Mouse (Mus musculus) CH12.LX (cell line): ENCODE data around the gene Heyl. TPM values are rescaled to one million over a fixed set of nuclear protein-coding genes. Genes with fewer than 3 reads are reported as not detected.

Source experiments
- DNase-seq: peaks from one replicate; pipeline ENCODE4 v3.0.0-alpha.2; 2013; ENCODE audit errors: extremely low read depth
- H3K27ac ChIP-seq: 2 replicates; pipeline ENCODE4 v1.5.1; 2012; ENCODE audit warnings: low read depth, mild to moderate bottlenecking, control low read depth, moderate library complexity; ENCODE audit not compliant: insufficient read depth
- H3K27me3 ChIP-seq: replicated peaks from 2 replicates; pipeline ENCODE3; 2012; ENCODE audit warnings: inconsistent platforms
- H3K36me3 ChIP-seq, 2 experiments: replicated peaks in 1 of 2; 2 replicates each; pipeline versions ENCODE3 to v1.6.1; 2012; ENCODE audit warnings: inconsistent platforms in 1 of 2, low read length in 1 of 2, mild to moderate bottlenecking in 1 of 2, mixed read lengths in 1 of 2, moderate library complexity in 1 of 2; ENCODE audit not compliant: control insufficient read depth in 1 of 2, insufficient read depth in 1 of 2
- H3K4me1 ChIP-seq, 2 experiments: 2 replicates each; pipeline ENCODE4 v1.6.1; 2012; ENCODE audit warnings: inconsistent platforms in 1 of 2, moderate library complexity in 1 of 2; ENCODE audit not compliant: insufficient read depth in 2 of 2, control insufficient read depth in 1 of 2
- H3K4me2 ChIP-seq: 2 replicates; pipeline ENCODE4 v1.6.1; 2012; ENCODE audit warnings: low read depth, mild to moderate bottlenecking, control low read depth; ENCODE audit not compliant: poor library complexity, insufficient read depth, severe bottlenecking
- H3K4me3 ChIP-seq, 3 experiments: fragments of 150-350 bp in 1 of 3; sonication (generic) in 1 of 3; replicated peaks in 1 of 3; 2 replicates each; pipeline versions ENCODE3 to v1.5.1; 2011 to 2012; ENCODE audit warnings: low read depth in 2 of 3, low read length in 2 of 3, mild to moderate bottlenecking in 2 of 3, moderate library complexity in 2 of 3, control low read depth in 1 of 3, improper control_type of control experiment in 1 of 3, inconsistent platforms in 1 of 3, mixed read lengths in 1 of 3; ENCODE audit not compliant: poor library complexity in 1 of 3
- H3K79me2 ChIP-seq: replicated peaks from 2 replicates; pipeline ENCODE4 v1.6.1; 2012; ENCODE audit warnings: mild to moderate bottlenecking, moderate library complexity; ENCODE audit not compliant: control insufficient read depth, poor library complexity, insufficient read depth, severe bottlenecking; ENCODE audit errors: extremely low read depth
- H3K9ac ChIP-seq: 2 replicates; pipeline ENCODE4 v1.6.1; 2012; ENCODE audit warnings: low read depth, mild to moderate bottlenecking, control low read depth, moderate library complexity; ENCODE audit not compliant: insufficient read depth
- H3K9me3 ChIP-seq: replicated peaks from 2 replicates; pipeline ENCODE3; 2012; ENCODE audit warnings: low read length, inconsistent platforms, mixed read lengths
- BHLHE40 ChIP-seq: IDR thresholded peaks from 2 replicates; pipeline ENCODE4 v1.6.1; 2011; ENCODE audit warnings: mild to moderate bottlenecking, low read depth, low read length, improper control_type of control experiment
- CHD2 ChIP-seq: IDR thresholded peaks from 2 replicates; pipeline ENCODE4 v1.6.1; 2011; ENCODE audit warnings: low read length, improper control_type of control experiment
- CTCF ChIP-seq, 2 experiments: IDR thresholded peaks in 1 of 2; conservative IDR thresholded peaks in 1 of 2; 2 replicates each; pipeline ENCODE4 v1.5.1; 2011 to 2012; ENCODE audit warnings: low read depth in 2 of 2, low read length in 2 of 2, improper control_type of control experiment in 1 of 2, inconsistent platforms in 1 of 2, mild to moderate bottlenecking in 1 of 2, moderate library complexity in 1 of 2
- E2F4 ChIP-seq: IDR thresholded peaks from 2 replicates; pipeline ENCODE4 v1.6.1; 2011; ENCODE audit warnings: low read depth, low read length, improper control_type of control experiment; ENCODE audit not compliant: insufficient replicate concordance
- ELF1 ChIP-seq: IDR thresholded peaks from 2 replicates; pipeline ENCODE4 v1.6.1; 2014; ENCODE audit warnings: low read depth, mild to moderate bottlenecking, inconsistent platforms, low read length, improper control_type of control experiment
- EP300 ChIP-seq: IDR thresholded peaks from 2 replicates; pipeline ENCODE4 v1.6.1; 2011; ENCODE audit warnings: low read length, improper control_type of control experiment
- GABPA ChIP-seq: IDR thresholded peaks from 2 replicates; pipeline ENCODE4 v1.6.1; 2012; ENCODE audit warnings: low read depth, low read length, improper control_type of control experiment, inconsistent platforms; ENCODE audit not compliant: insufficient replicate concordance
- HCFC1 ChIP-seq: IDR thresholded peaks from 2 replicates; pipeline ENCODE4 v1.6.1; 2012; ENCODE audit warnings: low read depth, mild to moderate bottlenecking, inconsistent platforms, low read length, improper control_type of control experiment
- IRF4 ChIP-seq: IDR thresholded peaks from 2 replicates; pipeline ENCODE4 v1.6.1; 2014; ENCODE audit warnings: low read depth, mild to moderate bottlenecking, inconsistent platforms, low read length, improper control_type of control experiment
- JUN ChIP-seq: IDR thresholded peaks from 2 replicates; pipeline ENCODE4 v1.6.1; 2011; ENCODE audit warnings: low read depth, mild to moderate bottlenecking, low read length, improper control_type of control experiment, moderate library complexity; ENCODE audit not compliant: insufficient read depth
- JUND ChIP-seq: conservative IDR thresholded peaks from 2 replicates; pipeline ENCODE4 v1.6.1; 2011; ENCODE audit warnings: low read depth, low read length, improper control_type of control experiment
- MAFK ChIP-seq: IDR thresholded peaks from 2 replicates; pipeline ENCODE4 v1.6.1; 2011; ENCODE audit warnings: low read length, improper control_type of control experiment; ENCODE audit not compliant: insufficient replicate concordance
- MAX ChIP-seq: IDR thresholded peaks from 2 replicates; pipeline ENCODE4 v1.6.1; 2011; ENCODE audit warnings: low read length, improper control_type of control experiment
- MAZ ChIP-seq: IDR thresholded peaks from 2 replicates; pipeline ENCODE4 v1.6.1; 2012; ENCODE audit warnings: low read depth, mild to moderate bottlenecking, inconsistent platforms, low read length, improper control_type of control experiment, moderate library complexity
- MXI1 ChIP-seq: IDR thresholded peaks from 2 replicates; pipeline ENCODE4 v1.6.1; 2011; ENCODE audit warnings: mild to moderate bottlenecking, low read depth, low read length, improper control_type of control experiment
- MYC ChIP-seq: IDR thresholded peaks from 2 replicates; pipeline ENCODE4 v1.6.1; 2011; ENCODE audit warnings: low read depth, mild to moderate bottlenecking, improper control_type of control experiment, low read length
- NELFE ChIP-seq: IDR thresholded peaks from 2 replicates; pipeline ENCODE4 v1.6.1; 2011; ENCODE audit warnings: low read depth, low read length, improper control_type of control experiment
- NRF1 ChIP-seq: IDR thresholded peaks from 2 replicates; pipeline ENCODE4 v1.6.1; 2014; ENCODE audit warnings: low read depth, mild to moderate bottlenecking, inconsistent platforms, low read length, improper control_type of control experiment, moderate library complexity
- PAX5 ChIP-seq: IDR thresholded peaks from 2 replicates; pipeline ENCODE4 v1.6.1; 2012; ENCODE audit warnings: low read length, inconsistent platforms, mixed read lengths
- POLR2A ChIP-seq: IDR thresholded peaks from 2 replicates; pipeline ENCODE4 v1.6.1; 2011; ENCODE audit warnings: low read depth, mild to moderate bottlenecking, improper control_type of control experiment, low read length
- POLR2AphosphoS2 ChIP-seq: IDR thresholded peaks from 2 replicates; pipeline ENCODE4 v1.6.1; 2011; ENCODE audit warnings: low read depth, low read length, improper control_type of control experiment
- RAD21 ChIP-seq: IDR thresholded peaks from 2 replicates; pipeline ENCODE4 v1.6.1; 2011; ENCODE audit warnings: low read depth, mild to moderate bottlenecking, low read length, improper control_type of control experiment, moderate library complexity
- SIN3A ChIP-seq: IDR thresholded peaks from 2 replicates; pipeline ENCODE4 v1.6.1; 2012; ENCODE audit warnings: low read length, improper control_type of control experiment, inconsistent platforms
- SMC3 ChIP-seq: IDR thresholded peaks from 2 replicates; pipeline ENCODE4 v1.6.1; 2011; ENCODE audit warnings: low read depth, low read length, improper control_type of control experiment
- TBP ChIP-seq: conservative IDR thresholded peaks from 2 replicates; pipeline ENCODE4 v1.6.1; 2011; ENCODE audit warnings: low read depth, low read length, improper control_type of control experiment
- TCF12 ChIP-seq: IDR thresholded peaks from 2 replicates; pipeline ENCODE4 v1.6.1; 2014; ENCODE audit warnings: low read depth, mild to moderate bottlenecking, inconsistent platforms, low read length, improper control_type of control experiment
- UBTF ChIP-seq: IDR thresholded peaks from 2 replicates; pipeline ENCODE4 v1.6.1; 2012; ENCODE audit warnings: low read depth, mild to moderate bottlenecking, inconsistent platforms, low read length, improper control_type of control experiment, moderate library complexity
- USF2 ChIP-seq: conservative IDR thresholded peaks from 2 replicates; pipeline ENCODE4 v1.6.1; 2011; ENCODE audit warnings: low read depth, low read length, improper control_type of control experiment
- ZC3H11A ChIP-seq: IDR thresholded peaks from 2 replicates; pipeline ENCODE4 v1.6.1; 2012; ENCODE audit warnings: low read depth, mild to moderate bottlenecking, inconsistent platforms, low read length, improper control_type of control experiment
- ZKSCAN1 ChIP-seq: IDR thresholded peaks from 2 replicates; pipeline ENCODE4 v1.6.1; 2012; ENCODE audit warnings: low read depth, inconsistent platforms, low read length, improper control_type of control experiment, borderline replicate concordance
- ZNF384 ChIP-seq: IDR thresholded peaks from 2 replicates; pipeline ENCODE4 v1.6.1; 2012; ENCODE audit warnings: low read depth, low read length, improper control_type of control experiment, inconsistent platforms
- dilution Hi-C: fragments of 300-500 bp; cut with MboI; formaldehyde crosslinking; loops from 2 replicates; pipeline ENCODE4 v1.14.3; 2020; ENCODE audit warnings: low sequenced_read_pairs; ENCODE audit not compliant: extremely low pct_unique_long_range_greater_than_20kb, extremely low pct_ligation_motif_present
- in situ Hi-C: fragments of 300-500 bp; cut with MboI; formaldehyde crosslinking; loops from 3 replicates; pipeline ENCODE4 v1.14.3; 2019; ENCODE audit warnings: low sequenced_read_pairs, low pct_ligation_motif_present, low pct_unique_long_range_greater_than_20kb, mixed read lengths
- polyA plus RNA-seq: library from polyadenylated mRNA; unstranded; fragments of >175 nt; gene quantifications from 2 replicates; pipeline ENCODE4 v1.2.1, GENCODE M21; 2012; ENCODE audit warnings: low read depth; ENCODE audit not compliant: insufficient read length
- total RNA-seq, 2 experiments: library from RNA; depleted of rRNA; stranded (reverse); fragments of 300-350 nt in 1 of 2; fragments of >200 nt in 1 of 2; gene quantifications; 2 replicates each; pipeline ENCODE4 v1.2.3; 2012 to 2014

Heyl gene
- total and polyA plus RNA-seq, 3 experiments, result not detected

DNA sequence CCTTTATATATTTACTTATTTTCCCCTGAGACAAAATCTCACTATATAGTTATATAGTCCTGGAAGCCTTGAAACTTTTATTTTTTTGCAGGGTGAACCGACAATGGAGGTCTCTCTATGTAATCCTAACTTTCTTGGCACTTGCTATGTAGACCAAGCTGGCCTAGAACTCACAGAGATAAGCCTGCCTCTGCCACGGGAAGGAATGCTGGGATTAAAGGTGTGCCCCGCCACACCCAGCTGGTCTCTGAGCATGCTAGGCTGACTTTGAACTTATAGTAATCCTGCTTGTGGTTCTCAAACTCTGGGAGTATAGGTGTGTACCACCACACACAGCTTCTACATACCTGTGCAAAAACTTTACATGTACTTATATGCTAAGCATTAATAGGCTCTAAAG lies 46.8 kb downstream of the Heyl start:
- H3K4me1 ChIP-seq, result peaks cover under 1 to 5% of the 10 kb centered on the region in 2 experiments; a peak in 3 of 4 replicates
- in situ Hi-C loops, result loop anchor here (25.0 kb wide), 1 partner anchor 557 kb away; no protein-coding TSS in a partner anchor
- peaks cover 6% of the 10 kb centered on the region for H3K27me3 ChIP-seq
- dilution Hi-C loops, result no loop called here
- H3K27ac ChIP-seq, result no peak overlapping the region
- peaks cover 0 to 15% of the 10 kb centered on the region in 2 experiments for H3K36me3 ChIP-seq
- no peak overlapping the region for H3K9ac ChIP-seq
- H3K4me3 ChIP-seq, result no peak overlapping the region
- no peaks in the 10 kb centered on the region for H3K9me3 ChIP-seq
- peaks cover 22% of the 10 kb centered on the region for H3K79me2 ChIP-seq
- TF ChIP-seq MXI1 (no peak), ELF1 (no peak), TCF12 (no peak), CHD2 (no peak), NRF1 (no peak), CTCF (conservative IDR thresholded peaks at IDR 0.05 in 1 of 2, IDR thresholded peaks at IDR 0.05 in 1 of 2; ENCODE audit: low read depth in 2 of 2, low read length in 2 of 2) (no peak), E2F4 (no peak), POLR2AphosphoS2 (no peak), MYC (no peak)
- H3K4me2 ChIP-seq, result no peak overlapping the region
- DNase-seq, result no peak

- DNase-seq, result peak; percentile 93
- Histone ChIP-seq H3K27ac (no peak overlapping the region), H3K4me2 (peak overlapping the region; percentile 90; the same call in 1 of the 2 replicates), H3K4me3 (peak overlapping the region in 2 of 3 experiments; percentile 17 to 24), H3K4me1 (peaks cover 6 to 29% of the 10 kb centered on the region in 2 experiments; a peak in 3 of 4 replicates), H3K79me2 (peaks cover 46% of the 10 kb centered on the region), H3K36me3 (peaks cover 11 to 39% of the 10 kb centered on the region in 2 experiments), H3K27me3 (no peaks in the 10 kb centered on the region), H3K9ac (peak overlapping the region; percentile 39; the same call in 1 of the 2 replicates), H3K9me3 (no peaks in the 10 kb centered on the region)
- dilution Hi-C loops, result no loop called here
- in situ Hi-C loops, result loop anchor here (25.0 kb wide), 1 partner anchor 555 kb away; no protein-coding TSS in a partner anchor
- TF ChIP-seq JUND, result no peak
- no peak for TF ChIP-seq UBTF
- TF ChIP-seq MAZ, result peak; percentile 84; the same call in 1 of the 2 replicates
- TF ChIP-seq CTCF (conservative IDR thresholded peaks at IDR 0.05 in 1 of 2, IDR thresholded peaks at IDR 0.05 in 1 of 2; ENCODE audit: low read depth in 2 of 2, low read length in 2 of 2), result peak; percentile 67 to 80
- TF ChIP-seq ZKSCAN1, result no peak
- peak; percentile 43; the same call in 1 of the 2 replicates for TF ChIP-seq BHLHE40
- peak; percentile 75 for TF ChIP-seq HCFC1
- TF ChIP-seq TCF12, result peak; percentile 77; the same call in 1 of the 2 replicates
- no peak for TF ChIP-seq EP300
- no peak for TF ChIP-seq JUN
- no peak for TF ChIP-seq ZNF384
- TF ChIP-seq POLR2A, result peak; percentile 85
- TF ChIP-seq E2F4, result no peak
- peak; percentile 59; the same call in 1 of the 2 replicates for TF ChIP-seq TBP
- TF ChIP-seq MAFK, result no peak
- no peak for TF ChIP-seq ZC3H11A
- no peak for TF ChIP-seq IRF4
- no peak for TF ChIP-seq SMC3
- peak; percentile 60; the same call in 1 of the 2 replicates for TF ChIP-seq MYC
- TF ChIP-seq NRF1, result peak; percentile 58
- TF ChIP-seq CHD2, result no peak
- TF ChIP-seq MAX, result peak; percentile 55
- TF ChIP-seq SIN3A, result peak; percentile 54; the same call in 1 of the 2 replicates
- TF ChIP-seq ELF1, result 0 out of 2 replicates have a peak, but pooled peaks have one; percentile 20
- no peak for TF ChIP-seq POLR2AphosphoS2
- TF ChIP-seq PAX5, result no peak
- TF ChIP-seq NELFE, result peak; percentile 83
- no peak for TF ChIP-seq USF2
- no peak for TF ChIP-seq RAD21
- TF ChIP-seq GABPA, result peak; percentile 71
- no peak; the same call in none of the 2 replicates for TF ChIP-seq MXI1
Measured at GRCm38 (mm10) chr4:123282500-123282899, 49.1 kb downstream of the Heyl start.
